Mouse (Mus musculus): ENCODE data around the gene Cd63.
A peak's percentile ranks its signal among the peaks of the same experiment; 100 is the strongest.

Cd63 gene

DNA sequence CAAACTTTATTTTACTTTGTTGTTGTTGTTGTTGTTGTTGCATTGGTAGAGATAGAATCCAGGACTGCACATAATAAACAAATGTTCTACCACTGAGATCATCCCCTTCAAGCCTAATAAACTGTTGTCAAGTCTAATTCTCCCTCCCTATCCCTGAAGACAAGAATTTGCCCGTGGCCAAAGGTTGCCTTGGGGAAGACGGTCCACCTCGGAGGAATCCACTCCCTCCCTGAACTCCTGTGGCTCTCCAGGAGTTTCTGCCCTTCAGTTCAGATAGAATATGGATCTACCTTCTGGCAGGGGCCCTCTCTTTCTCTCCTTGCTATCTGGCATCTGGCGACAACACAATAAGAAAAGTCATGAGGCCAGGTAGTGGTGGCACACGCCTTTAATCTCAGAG, 4.0 kb downstream of the Cd63 start:
- no peak for DNase-seq (ENCODE audit: low spot score in 2 of 2)

DNA sequence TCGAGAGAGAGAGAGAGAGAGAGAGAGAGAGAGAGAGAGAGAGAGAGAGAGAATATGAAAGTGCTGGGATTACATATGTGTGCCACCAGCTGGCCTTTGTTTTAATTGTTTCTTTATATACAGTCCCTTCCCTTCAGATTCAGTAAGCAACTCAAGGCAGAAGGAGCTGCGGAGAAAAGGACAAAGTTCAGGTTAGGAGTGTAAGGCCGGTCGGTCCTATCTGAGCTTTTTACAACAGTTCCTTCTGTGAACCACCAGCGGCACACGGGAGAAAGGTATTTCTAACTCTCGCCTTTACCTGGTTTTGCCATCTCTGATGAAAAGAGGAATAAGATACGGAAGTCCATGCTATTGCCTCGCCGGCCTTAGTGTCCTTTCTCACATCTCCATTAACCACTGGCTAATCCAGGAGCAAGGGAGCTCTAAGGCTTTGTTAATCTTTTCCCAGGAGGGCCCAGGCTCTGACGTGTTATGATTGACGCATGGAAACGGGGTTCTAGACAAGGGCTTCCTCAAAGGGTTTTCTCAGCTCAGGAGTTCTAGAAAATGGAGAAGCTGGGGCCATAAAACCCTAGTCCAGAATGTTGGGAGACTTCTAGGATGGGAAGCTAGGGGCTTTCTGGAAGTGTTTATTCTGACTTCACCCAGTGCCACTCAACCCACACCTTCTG, 8.1 kb downstream of the Cd63 start:
- DNase-seq (ENCODE audit: low spot score in 2 of 2), result no peak

DNA sequence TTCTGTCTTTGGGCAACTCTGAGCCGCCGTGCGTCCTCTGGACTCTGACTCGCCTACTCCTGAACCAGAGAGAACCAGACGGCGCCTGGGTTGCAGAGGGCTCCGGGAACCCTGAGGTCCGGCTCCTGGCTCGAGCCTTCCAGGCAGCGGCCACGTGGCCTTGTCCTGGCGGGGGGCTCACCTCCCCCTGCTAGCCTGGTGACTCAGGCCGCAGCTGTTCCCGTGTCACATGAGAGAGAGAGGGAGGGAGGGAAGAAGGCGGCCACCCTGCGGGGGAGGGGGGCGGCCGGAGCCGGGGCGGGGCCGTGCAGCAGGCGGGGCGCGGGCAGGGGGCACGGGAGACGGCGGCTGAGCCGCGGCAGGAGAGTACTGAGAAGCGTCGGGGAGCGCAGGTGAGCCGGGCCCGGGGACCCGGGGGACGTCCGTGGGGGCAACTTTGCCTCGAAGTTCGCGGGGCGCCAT, 8.8 kb downstream of the Cd63 start:
- DNase-seq (ENCODE audit: low spot score in 2 of 2), result peak; percentile 90 to 91

DNA sequence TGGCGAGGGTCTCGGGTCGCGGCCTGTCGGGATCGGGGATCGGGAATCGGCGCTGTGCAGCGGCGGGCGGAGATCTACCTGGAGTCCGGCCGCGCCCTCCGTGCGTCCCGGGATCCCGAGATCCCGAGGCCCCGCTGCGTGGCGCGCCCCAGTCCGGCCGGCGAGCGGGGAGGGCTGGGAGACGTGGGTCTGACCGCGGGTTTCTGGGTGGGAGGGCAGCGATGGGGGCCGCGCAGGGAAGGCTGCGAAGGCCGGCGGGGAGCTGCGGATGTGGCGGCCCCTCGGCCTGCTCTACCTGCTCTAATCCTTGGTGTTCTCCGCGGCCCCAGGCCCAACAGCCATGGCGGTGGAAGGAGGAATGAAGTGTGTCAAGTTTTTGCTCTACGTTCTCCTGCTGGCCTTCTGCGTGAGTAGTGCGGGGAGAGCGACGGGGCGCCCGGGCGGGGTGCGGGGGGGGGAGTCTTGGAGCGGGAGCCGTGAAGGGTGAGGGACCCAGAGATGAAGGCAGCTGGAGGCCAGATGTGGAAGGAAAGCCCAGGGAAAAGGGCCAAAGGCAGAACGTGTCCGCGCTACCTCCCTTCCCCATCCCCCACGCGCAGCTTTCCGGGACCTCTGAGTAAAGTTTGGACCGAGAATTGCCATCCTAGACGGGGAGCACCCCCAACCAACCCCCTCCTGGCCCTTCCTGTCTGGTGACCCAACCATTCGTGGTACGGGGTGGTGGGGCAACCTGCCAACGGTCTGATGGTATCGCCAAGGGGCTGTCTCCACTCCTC, 9.5 kb downstream of the Cd63 start:
- DNase-seq (ENCODE audit: low spot score in 2 of 2), result peak; percentile 59 to 66

DNA sequence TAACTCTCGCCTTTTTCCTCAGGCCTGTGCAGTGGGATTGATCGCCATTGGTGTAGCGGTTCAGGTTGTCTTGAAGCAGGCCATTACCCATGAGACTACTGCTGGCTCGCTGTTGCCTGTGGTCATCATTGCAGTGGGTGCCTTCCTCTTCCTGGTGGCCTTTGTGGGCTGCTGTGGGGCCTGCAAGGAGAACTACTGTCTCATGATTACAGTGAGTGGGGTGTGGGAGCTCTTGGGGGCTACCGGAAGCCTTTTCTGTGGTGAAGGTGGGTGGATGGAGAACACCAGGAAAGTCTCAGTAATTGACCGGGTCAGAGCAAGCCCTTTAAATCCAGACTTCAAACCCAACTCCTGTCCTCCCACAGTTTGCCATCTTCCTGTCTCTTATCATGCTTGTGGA, 10.6 kb downstream of the Cd63 start:
- DNase-seq (ENCODE audit: low spot score in 2 of 2), result no peak

DNA sequence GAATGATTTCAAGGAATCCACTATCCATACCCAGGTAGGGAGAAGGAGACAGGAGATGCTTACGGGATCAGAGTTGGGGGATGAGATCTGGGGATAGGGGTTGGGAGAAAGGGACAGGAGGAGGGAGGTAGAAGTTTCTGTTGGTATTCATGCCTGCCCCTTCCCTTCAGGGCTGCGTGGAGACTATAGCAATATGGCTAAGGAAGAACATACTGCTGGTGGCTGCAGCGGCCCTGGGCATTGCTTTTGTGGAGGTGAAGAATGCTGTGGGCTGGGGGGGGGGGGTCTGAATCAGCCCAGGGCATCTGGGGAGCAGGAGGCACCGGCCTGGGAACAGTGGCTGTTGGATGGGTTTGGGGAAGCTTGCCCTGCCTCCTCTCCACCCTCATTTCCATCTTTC, 11.5 kb downstream of the Cd63 start:
- no peak for DNase-seq (ENCODE audit: low spot score in 2 of 2)

DNA sequence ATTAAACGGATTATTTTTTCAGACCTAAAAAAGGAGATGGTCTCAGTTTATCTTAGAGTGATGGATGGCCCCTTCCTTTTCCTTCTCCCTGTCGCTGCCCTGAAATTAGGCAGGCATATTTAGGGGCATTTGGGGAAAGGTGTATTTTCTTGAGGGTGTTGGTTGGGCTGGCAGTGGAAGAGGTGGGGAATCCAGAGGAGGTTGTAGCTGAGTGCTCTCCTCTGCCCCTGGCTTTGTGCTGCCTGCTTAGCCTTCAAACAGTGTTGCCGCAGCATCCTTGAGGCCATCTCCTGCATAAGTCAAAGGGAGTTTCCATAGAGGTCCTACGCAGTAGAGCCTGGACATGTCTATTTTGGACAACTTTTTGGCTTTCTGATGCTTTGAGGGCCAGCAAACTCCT, 12.0 kb downstream of the Cd63 start:
- DNase-seq (ENCODE audit: low spot score in 2 of 2), result no peak

DNA sequence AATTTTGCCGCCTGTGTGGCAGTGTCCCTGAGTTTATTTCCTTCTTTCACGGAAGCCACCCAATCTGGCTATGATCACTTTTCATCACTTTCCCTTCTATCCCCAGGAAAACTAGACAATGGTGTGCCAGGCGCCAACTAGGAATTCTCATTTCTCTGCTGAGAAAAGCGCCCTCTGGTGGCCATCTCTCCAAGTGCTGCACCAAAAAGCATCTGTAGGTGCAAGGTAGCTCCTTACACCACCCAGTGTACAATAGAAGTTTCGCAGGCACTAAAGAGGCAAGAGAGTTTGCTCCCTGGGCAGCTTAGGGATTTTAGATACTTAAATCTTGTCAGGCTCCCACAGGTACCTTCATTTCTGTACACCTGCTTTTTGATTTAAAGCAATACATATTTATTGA, 12.4 kb downstream of the Cd63 start:
- peak; percentile 77 to 91 for DNase-seq (ENCODE audit: low spot score in 2 of 2)

DNA sequence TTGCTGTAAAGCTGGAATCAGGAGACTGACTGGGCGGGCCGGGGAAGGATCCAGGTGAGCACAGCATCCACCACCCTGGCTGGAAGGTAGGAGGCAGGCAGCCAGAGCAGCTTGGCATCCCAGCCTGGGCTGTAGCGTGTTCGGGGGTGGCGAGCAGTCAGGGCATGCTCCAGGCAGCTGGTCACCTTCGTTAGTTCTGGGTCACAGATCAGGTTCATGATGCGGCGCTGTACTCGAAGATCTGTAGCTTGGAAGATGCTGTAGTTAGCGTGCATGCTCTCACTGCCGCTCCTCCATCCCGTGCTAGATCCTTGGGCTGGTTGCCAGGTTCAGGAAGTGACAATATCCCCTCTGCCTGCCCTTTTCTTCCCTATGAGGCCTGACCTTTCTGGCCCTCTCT, 12.9 kb downstream of the Cd63 start:
- DNase-seq (ENCODE audit: low spot score in 2 of 2), result no peak

DNA sequence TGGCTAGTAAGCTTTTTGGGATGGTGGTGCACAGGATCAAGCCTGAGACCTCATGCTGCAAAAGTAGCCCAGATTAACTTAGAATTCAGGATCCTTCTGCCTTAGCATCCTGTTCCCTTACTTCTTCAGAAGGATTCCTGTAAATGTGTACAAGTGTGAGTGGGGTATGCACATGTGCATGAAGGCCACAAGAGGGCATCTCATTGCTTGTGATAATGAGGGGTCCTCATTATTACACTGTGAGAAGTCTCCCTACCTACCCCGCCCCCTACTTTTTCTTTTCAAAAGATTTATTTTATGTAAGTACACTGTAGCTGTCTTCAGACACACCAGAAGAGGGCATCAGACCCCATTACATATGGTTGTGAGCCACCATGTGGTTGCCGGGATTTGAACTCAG, 14.8 kb downstream of the Cd63 start:
- DNase-seq (ENCODE audit: low spot score in 2 of 2), result no peak

DNA sequence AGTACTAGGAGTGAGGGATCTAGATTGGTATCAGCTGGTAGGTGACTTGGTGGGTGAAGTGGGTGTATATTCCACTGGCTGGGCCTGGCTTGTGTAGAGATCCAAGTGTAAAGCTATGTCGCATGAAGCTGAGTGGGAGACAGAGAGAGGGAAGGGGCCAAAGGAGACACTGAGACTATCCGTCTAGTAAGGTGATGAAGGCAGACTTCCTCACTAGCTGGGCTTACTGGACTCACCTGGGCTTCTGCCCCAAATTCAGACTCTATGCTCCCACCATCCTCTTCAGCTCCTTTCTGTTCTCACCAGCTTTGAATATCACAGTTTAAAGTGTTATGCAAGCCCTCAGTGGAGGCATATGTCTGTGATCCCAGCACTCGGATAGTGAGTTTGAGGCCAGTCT, 15.9 kb downstream of the Cd63 start:
- DNase-seq (ENCODE audit: low spot score in 2 of 2), result no peak

DNA sequence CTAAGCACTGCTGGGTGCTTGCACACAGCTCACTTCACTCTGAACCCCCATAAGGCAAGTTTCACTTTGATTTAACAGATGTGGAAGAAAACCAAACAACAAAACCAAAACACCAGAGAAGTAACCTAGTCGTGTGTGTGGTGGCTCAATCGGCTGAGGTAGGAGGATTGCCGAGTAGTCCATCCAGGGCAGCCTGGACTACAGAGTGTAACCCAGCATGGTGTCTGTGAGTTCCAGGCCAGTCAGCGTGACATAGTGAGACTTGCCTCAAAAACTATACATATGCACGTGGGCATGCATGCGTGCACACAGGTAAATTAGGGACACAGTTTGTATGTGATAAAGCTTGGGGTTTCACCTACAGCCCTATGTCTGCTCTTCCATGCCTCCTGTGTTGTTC, 16.6 kb downstream of the Cd63 start:
- no peak for DNase-seq (ENCODE audit: low spot score in 2 of 2)

DNA sequence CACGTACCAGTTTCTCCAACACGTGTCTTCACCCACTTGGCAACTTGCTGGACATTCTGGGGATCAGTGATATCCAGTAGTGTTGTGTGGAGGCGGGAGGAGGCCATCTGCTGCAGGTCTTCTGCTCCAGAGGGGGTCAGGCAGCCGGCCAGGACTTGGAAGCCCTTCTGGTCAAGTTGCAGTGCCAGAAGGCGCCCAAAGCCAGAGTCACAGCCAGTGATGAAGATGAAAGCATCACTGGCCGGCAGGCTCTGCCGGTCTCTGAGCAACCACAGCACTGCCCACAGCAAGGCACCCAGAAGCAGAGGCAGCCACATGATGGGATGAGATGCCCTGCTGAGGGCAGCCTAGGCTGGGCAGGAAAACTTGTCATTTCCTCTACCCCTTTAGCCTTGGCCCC, 17.5 kb downstream of the Cd63 start:
- no peak for DNase-seq (ENCODE audit: low spot score in 2 of 2)

DNA sequence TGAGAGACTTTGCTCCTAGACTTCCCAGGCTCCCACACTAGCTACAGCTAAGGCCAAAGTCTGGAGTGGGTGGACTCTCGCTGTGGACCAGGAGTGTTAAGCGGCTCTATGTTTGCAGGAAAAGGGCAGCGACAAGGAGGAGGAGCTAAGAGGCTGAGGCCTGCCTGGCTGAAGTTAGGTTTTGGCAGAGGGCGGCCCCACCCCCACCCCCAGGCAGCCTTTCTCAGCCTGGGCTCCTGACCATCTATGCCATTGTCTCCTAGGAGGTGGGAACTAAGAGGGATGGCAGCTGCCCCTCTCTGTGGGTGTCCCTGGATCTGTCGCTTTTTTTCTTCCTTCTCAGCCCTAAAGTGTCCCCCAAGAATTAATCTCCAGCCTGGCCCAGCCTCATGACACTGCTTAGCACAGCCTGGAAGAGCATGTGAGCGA, 18.4 kb downstream of the Cd63 start:
- no peak for DNase-seq (ENCODE audit: low spot score in 2 of 2)

DNA sequence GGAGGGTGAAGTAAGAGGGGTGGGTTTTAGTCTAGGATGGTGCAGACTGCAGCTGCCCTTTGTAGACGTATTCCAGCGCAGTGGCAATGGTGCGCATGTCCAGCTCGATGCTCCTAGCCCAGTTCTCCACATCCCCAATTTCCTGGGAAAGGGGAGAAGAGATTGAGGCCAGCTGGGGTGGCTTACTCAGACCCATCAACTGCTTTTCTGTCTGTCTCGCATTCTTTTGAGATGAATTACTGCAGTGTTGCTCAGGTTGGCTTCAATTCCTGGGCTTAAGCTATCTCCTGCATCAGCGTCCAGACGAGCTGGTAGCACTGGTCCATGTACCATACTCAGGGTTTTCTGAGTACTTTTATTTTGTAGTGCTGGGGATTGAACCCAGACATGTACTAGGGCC, 19.2 kb downstream of the Cd63 start:
- no peak for DNase-seq (ENCODE audit: low spot score in 2 of 2)

DNA sequence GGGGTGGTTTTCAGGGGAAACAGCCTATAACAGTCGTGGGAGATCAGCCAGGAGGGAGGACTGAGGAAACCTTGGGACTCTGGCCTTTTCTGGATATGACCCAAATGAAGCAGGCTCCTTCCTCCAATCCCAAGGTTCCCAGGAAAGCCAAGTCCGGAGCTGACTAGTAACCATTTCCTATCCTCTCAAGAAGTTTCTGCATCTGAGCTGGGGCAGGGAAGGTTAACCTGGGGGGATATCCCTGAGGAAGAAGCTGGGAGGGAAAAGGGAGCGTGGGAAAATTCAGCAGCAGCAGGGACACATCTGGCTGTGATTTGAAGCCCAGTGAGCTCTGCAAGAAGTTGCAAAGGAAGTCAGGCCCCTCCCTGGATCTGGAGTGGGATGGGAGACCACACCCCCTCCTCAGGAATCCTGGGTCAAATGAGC, 20.0 kb downstream of the Cd63 start:
- DNase-seq (ENCODE audit: low spot score in 2 of 2), result peak in 1 of 2 experiments; percentile 57

DNA sequence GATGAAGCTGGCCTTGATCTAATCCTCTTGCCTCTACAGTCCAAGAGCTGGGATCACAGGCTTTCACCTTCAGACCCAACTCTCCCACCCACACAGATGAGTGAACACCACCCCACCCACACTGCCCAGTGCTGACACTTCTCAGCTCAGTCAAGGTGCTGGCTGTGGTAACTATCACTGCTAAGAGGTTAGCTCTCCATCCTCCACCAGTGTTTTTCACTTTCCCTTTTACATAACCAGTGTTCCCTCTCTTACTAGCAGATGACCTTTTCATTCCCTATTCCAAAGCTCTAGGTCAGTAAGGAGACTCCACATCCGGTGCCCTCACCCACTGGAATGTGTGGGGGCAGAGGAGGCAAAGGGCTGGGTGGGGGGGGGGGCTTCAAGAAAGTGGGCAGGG, 20.5 kb downstream of the Cd63 start:
- no peak for DNase-seq (ENCODE audit: low spot score in 2 of 2)

DNA sequence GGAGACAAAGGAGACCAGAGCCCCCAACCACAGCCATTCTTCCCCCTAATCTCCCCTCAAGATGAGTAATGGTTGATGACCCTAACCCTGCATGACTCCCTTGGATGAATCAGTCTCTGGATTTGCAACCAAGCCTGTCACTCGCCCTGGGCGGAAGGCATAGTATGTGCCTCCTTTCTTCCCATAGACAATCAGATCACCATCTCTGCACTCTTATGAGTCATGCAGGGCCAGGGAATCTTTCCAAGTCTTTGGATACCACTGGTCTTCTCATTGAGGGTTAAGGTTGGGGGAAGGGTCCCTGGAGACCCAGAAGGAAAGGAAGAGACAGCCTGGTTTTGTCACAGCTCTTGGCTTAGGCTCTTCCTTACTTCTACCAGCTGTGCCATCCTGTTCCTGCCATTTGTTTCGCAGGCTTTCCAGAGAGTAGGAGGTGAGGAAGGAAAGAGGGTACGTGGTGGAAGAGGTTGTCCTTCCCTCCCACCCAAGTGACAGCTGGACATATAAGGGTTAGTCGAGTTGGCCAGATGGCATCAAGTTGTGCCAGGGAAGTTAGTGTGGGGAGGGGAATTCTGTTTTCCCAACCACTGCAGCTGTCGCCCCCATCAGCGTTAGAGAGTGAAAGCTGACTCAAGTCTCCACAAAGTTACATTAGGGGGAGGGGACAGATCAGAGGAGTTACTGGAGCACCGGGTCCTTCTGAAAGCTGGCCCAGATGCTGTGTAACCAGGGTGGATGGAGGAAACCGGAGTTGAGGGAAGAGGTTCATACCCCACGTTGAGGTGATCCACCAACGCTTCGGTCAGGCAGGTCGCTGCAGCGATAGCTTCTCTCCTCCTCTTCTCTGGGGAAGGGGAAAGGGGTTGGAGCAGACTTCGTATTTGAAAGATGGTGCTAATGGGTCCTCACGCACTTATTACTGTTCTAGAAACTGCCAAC, 21.4 kb downstream of the Cd63 start:
- no peak for DNase-seq (ENCODE audit: low spot score in 2 of 2)

DNA sequence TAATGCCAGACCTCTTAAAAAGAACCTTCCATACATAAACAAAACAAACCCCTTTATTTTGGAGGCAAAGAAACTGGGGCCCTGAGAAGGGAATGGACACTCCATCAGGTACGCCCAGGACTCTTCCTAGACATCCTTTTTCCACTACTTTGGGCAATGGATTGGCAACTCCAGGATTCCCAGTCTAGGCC, 21.9 kb downstream of the Cd63 start, which contains the start of gene Rdh5:
TSS of gene Rdh5 (minus strand) at position 67 of the 191 bp plus-strand sequence.
- DNase-seq (ENCODE audit: low spot score in 2 of 2), result no peak

DNA sequence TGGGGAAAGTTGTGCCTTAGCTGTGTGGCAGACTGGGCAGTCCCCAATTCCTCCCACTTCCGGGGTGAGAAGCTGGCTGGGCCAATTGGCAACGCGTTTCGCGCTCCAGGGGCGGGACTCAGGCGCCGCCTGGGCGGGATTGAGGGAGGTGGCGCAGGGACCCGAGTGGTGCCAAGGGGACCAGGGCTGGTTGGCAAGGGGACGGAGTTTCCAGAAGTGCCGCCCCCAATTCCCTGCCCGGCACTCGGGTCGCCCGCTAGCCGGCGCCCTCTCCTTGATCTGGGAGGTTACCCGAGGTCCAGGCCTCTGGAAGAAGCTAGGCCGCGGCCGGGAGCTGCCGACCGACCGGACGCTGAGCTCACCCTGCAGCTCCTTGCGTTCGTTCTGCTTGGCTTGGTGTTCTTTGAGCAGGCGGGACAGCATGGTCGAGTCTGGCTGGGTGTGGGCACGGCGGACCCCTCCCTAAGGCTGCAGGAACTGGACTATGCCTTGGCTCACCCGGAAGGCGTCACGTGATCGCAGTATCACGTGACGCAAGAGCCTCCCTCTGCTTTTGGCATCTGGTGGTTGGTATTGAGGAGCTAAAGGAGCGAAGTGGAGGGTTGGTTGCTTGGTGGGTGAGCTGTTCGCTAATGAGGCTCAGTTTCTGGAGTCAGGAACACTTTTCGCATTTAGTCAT, 22.4 kb downstream of the Cd63 start:
- DNase-seq (ENCODE audit: low spot score in 2 of 2), result peak; percentile 93 to 94

DNA sequence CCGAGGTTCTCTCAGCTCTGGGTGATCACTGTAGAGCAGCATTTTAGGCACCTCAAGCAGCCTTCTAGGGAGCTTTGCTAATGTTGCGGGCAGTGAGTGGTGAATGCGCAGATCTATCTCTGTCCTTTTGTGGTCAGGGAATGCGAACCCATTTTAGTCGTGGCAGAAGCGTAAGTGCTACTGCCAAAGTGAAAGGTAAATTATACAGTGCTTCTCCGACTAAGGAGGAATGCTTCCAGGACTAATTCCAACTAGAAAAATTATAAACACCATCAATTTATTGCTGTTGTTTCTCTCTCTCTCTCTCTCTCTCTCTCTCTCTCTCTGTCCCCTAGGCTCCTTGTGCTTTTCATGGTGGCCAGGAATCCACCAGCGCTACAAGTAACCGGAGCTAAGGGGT, 23.1 kb downstream of the Cd63 start, which contains the start of gene Bloc1s1:
TSS of gene Bloc1s1 (minus strand) at position 101 of the 400 bp plus-strand sequence.
- no peak for DNase-seq (ENCODE audit: low spot score in 2 of 2)

DNA sequence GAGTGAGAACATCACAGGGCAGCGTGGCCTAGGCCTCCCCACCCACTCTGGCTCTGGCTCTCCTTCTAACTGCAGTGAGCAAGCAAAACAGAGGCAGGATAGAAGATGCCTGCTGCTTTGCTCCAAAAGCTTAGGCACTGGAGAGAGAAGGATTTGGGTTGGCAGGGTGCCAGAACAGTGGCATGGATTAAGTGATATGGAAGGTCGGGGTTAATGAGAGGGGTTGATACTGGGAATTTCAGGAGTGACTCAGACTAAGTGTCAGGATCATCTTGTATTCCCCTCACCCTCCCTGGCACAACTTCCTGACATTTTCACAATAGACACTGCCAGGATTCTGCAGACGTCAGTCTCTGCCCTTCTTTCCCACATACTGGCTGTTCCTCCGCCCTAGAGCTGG, 27.6 kb downstream of the Cd63 start:
- peak in 1 of 2 experiments; percentile 14 for DNase-seq (ENCODE audit: low spot score in 2 of 2)
